Mouse (Mus musculus): ENCODE results near the gene Ier5l. TPM values are rescaled to one million over a fixed set of nuclear protein-coding genes. Genes with fewer than 3 reads are reported as not detected.

Gene Ier5l
- total RNA-seq, 2 experiments from 2014 or later = 2.1 to 2.5 TPM

DNA sequence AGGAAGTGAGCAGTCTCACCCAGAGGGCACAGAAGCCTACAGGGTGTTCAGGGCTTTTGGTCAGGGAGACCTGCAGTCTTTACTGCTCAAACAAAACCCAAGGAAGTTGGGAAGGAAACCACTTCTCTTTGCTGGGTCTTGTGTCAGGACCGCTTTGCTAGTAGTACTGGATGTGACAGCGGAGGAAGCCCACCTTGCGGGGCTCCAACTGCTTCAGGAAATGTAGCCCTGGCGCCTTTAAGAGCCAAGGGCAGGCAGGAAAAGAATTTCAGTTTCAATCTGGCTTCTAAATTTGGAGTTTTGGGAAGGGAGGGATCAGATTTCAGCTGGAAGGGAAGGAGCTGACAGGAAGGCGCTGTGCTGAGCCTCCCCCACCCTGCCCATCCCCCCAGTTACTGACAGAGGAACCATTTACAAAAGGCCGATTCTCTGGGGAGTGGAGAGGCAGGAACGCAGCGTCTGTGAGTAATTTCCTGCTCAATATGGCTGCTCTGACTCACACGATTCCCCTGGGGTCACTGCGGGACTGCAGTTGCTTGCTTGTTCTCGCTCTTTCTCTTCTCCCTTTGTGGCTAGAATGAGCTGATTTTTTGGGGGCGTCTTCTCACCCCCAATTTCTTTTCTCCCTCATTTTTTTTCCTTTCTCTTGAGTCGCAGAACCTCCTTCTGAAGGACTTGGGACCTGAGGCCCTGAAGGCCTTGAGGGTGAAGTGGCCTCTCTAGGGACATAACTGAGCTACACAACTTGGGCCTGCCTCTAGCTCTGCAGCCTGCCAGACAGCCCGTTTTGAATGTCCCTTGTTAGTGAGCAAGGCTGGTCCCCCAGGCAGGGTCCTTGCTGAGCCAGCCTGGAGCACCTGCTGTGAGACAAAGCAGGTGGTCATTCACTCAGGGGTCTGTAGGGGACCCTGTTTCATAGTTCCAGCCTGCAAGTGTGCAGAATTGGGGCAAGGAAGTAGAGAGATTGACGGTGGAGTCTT lies 32.2 kb downstream of the Ier5l start:
- DNase-seq = peak; percentile 92

DNA sequence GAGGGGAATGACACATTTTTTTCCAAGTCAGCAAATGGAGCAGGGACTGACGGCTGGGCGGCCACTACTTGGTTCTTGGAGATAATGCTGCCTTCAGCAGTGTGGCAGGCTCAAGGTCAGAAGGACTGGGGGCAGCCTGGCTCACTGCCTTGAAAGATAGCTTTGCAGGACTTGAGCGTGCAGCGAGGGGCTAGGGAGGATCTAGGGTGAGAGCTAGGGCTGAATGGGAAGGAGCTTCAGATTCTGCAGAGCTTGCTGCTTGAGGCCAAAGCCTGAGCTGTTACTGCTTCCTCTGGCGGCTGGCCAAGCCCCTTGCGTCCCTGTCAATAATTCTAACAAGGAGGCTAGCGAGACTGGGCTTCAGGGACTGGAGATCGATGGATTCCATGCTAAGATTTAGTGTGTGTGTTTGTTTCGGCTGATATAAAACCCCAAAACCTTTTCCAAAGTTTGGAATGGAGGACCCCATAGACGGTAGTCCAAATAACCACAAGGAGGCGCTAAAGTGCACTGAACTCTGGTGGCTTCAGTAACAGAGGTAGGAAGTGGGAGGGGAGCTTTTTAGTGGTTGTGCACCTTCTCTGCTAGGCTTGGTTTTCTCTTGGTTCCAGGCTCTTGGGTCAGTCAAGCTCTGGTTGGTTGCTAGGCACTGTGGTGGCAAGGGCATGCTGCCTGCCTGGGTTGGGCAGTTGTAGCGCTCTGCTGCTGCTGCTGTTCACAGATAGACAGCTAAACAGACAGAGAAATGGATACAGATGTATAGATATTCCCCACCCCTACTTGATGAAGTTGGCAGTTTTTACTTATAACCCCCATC lies 33.1 kb downstream of the Ier5l start:
- peak; percentile 62 for DNase-seq

DNA sequence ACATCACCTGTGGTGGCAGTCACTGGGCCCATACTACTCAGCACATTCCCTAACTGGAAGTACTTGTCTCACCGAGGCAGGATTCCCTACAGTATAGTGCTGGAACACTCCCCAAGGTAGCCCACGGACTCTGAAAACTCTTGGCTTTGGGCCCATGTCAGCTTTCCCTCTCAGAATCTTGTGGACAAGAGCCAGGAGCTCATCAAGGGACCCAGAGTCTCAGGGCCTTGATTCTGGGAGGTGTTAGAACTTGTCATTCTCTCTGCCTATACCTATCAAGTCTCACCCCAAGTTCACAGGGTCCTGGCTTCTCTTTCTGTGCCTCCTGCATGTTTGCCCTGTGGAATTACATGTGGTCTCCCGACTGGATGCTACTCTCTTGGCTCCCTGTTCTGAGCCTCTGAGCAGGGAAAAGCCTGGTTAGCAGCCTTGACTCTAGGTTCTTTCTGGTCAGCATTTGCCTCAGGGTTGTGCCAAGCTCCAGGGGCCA lies 33.8 kb downstream of the Ier5l start:
- no peak for DNase-seq

DNA sequence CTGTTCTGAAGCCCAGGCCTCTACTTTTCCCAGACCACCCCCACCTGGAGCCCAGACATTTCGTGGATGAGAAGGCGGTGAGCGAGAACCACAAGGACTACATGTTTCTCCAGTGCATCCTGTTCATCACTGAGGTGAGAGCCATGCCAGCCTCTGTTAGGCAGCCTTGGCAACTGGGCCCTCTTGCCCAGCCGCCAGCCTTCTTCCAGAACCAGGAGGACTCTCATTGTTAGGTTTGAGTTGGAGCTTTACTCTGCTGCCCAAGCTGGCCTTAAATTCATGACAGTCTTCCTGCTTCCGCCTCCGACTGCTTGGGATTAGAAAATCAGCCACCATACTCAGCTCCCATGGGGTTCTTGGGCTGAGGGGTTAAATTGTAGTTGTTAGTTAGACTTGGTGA lies 34.4 kb downstream of the Ier5l start:
- DNase-seq = no peak

- no peak for DNase-seq
These were observed 36.2 kb downstream of the Ier5l start for GRCm38 (mm10) chr2:30437791-30438190.

GRCm38 (mm10) chr2:30436809-30437208 lies 37.2 kb downstream of the Ier5l start:
- DNase-seq = no peak

DNA sequence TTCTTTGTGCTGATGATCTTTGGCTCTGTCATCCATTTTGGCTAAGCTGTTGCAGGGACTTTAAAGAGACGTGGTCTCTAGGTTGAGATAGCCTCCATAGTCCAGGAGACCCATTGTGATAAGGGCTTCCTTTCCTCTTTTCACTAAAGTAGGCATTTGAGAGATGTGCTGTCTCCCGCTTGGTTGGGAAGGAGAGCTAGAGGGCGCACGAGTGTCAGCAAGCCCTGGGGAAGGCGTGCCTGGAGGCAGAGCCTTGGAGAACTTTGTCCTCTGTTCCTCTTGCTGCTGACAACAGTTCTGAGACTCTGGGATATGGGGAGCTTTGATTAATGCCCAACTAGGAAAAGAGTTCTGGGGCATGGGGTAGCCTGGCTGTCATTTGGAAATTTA lies 37.9 kb downstream of the Ier5l start:
- no peak for DNase-seq

- DNase-seq = no peak
These were observed 38.5 kb downstream of the Ier5l start for GRCm38 (mm10) chr2:30435326-30436155.

- DNase-seq = peak; percentile 73
These were observed 44.9 kb downstream of the Ier5l start for GRCm38 (mm10) chr2:30429156-30429555.

Other genes starting within 250 kb of the Ier5l start
- gene Lrrc8a, start 236.5 kb downstream of the Ier5l start, total RNA-seq (2021) = 10 to 100 TPM; 16.2 to 17.1 TPM
- gene Gm28035, start 233.7 kb downstream of the Ier5l start, total RNA-seq (2021) = 1 to 10 TPM in 1 of 2 experiments, under 1 TPM in 1; 0.64 to 1.2 TPM
- 10 to 100 TPM in 1 of 2 experiments, 1 to 10 TPM in 1; 8.4 to 19.5 TPM for gene Phyhd1, start 208.0 kb downstream of the Ier5l start, total RNA-seq (2021)
- gene Gm28038, start 193.2 kb downstream of the Ier5l start, total RNA-seq (2021) = not detected
- gene Dolk, start 187.9 kb downstream of the Ier5l start, total RNA-seq (2021) = 10 to 100 TPM; 18.2 to 20.0 TPM
- 1 to 10 TPM; 7.8 to 9.9 TPM for gene Nup188, start 187.8 kb downstream of the Ier5l start, total RNA-seq (2021)
- gene Sh3glb2, start 114.9 kb downstream of the Ier5l start, total RNA-seq (2021) = 10 to 100 TPM; 16.2 to 21.2 TPM
- gene Miga2, start 110.0 kb downstream of the Ier5l start, total RNA-seq (2021) = 10 to 100 TPM; 22.8 to 23.8 TPM
- 1 to 10 TPM; 5.2 to 6.8 TPM for gene Dolpp1, start 82.0 kb downstream of the Ier5l start, total RNA-seq (2021)
- gene Crat, start 58.4 kb downstream of the Ier5l start, total RNA-seq (2021) = 100 to 1,000 TPM; 315 to 363 TPM
- 10 to 100 TPM; 67.1 to 68.5 TPM for gene Ptpa, start 58.2 kb downstream of the Ier5l start, total RNA-seq (2021)
- gene Cstad, start 120.8 kb upstream of the Ier5l start, total RNA-seq (2021) = 1 to 10 TPM; 2.3 TPM

Data from gastrocnemius, postnatal 25 days (tissue).